ENCODE assay signal across 8 mouse cellular contexts in the genomic region with DNA sequence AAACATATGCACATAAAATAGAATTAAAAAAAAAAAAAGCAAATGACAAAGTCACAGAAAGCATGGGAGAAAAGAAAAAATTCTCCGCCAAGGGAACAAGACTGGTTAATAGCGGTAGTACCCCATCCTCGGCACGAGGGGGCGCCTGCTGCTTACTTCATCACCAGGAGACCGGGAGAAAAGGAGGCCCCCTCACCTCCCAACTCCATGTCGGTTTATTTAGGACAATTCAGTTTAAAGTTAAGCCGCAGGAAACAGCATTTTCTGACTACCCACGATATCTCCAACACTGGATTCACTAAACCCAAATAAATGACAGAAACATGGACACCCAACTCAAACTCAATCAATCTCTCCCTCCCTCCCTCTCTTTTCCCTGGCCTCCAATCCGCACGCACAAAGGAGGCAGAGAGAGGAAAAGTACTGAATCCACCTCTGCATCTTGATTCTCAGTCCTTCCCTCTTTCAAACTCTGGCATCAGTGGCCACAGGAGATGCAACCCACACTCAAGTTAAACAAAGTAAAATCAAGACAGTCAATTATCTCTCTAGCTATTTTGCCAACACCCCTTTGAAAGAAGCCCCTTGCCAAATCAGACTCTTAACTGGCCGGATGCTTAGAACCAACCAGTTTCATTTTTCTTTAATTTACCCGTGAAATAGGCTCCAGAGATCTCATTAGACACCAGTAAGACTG. TPM values are rescaled to one million over a fixed set of nuclear protein-coding genes. Genes with fewer than 3 reads are reported as not detected.
DNase-seq lines count a peak whose midpoint lies in the region; ATAC-seq and TF ChIP-seq lines count a peak whose summit lies in the region.

No protein-coding gene starts in this region.

- peak overlapping the region; percentile 94 for H3K9ac ChIP-seq in heart, embryonic 12.5 days
- peak overlapping the region; percentile 91 for H3K9ac ChIP-seq in liver, embryonic 12.5 days
- peak overlapping the region; percentile 18; the same call in 1 of the 2 replicates for H3K9ac ChIP-seq in stomach, embryonic 15.5 days

- H3K4me3 ChIP-seq in bone marrow, adult 2 months (replicated peaks; ENCODE audit: control insufficient read depth, low read depth, low read length), result peak overlapping the region; percentile 78
- H3K4me3 ChIP-seq in heart, embryonic 12.5 days, result peak overlapping the region; percentile 80
- H3K4me3 ChIP-seq in liver, embryonic 12.5 days, result peak overlapping the region; percentile 74
- peak overlapping the region; percentile 75 for H3K4me3 ChIP-seq in stomach, embryonic 15.5 days (replicated peaks)

- 0 out of 2 replicates have a peak, but pooled peaks have one; percentile 5 for TF ChIP-seq POLR2A in bone marrow, adult 2 months (IDR thresholded peaks at IDR 0.05; ENCODE audit: borderline replicate concordance, control insufficient read depth, low read depth, low read length)

- peaks cover 18% of the 10 kb centered on the region for H3K36me3 ChIP-seq in heart, embryonic 12.5 days
- H3K36me3 ChIP-seq in liver, embryonic 12.5 days, result peaks cover 25% of the 10 kb centered on the region; the same call in 1 of the 2 replicates
- peaks cover 12% of the 10 kb centered on the region; the same call in 1 of the 2 replicates for H3K36me3 ChIP-seq in stomach, embryonic 15.5 days

- peak; percentile 80 for TF ChIP-seq CTCF in bone marrow, adult 2 months (IDR thresholded peaks at IDR 0.05; ENCODE audit: control insufficient read depth, insufficient read depth, low read length)

- peak; percentile 61 for ATAC-seq in erythroblast, adult 5-6 weeks (replicated peaks; ENCODE audit: low FRiP score, poor library complexity, severe bottlenecking)
- no peak for ATAC-seq in heart, embryonic 12.5 days (ENCODE audit: insufficient number of reproducible peaks, low FRiP score)
- no peak for ATAC-seq in liver, embryonic 12.5 days
- ATAC-seq in stomach, embryonic 15.5 days (ENCODE audit: insufficient read depth, low FRiP score, low read depth), result no peak

- H3K27me3 ChIP-seq in heart, embryonic 12.5 days (replicated peaks), result no peaks in the 10 kb centered on the region
- H3K27me3 ChIP-seq in liver, embryonic 12.5 days (replicated peaks), result no peaks in the 10 kb centered on the region
- H3K27me3 ChIP-seq in stomach, embryonic 15.5 days (replicated peaks), result no peaks in the 10 kb centered on the region

- peak overlapping the region; percentile 99 for H3K27ac ChIP-seq in bone marrow, adult 2 months (ENCODE audit: control insufficient read depth, insufficient read depth, low read depth, low read length, poor library complexity)
- peak overlapping the region; percentile 99 for H3K27ac ChIP-seq in heart, embryonic 12.5 days (ENCODE audit: poor library complexity, severe bottlenecking)
- H3K27ac ChIP-seq in liver, embryonic 12.5 days, result peak overlapping the region; percentile 97
- peak overlapping the region; percentile 99 for H3K27ac ChIP-seq in stomach, embryonic 15.5 days

- DNase-seq in 3T3-L1 (ENCODE audit: low read depth, low spot score), result peak; percentile 88
- DNase-seq in kidney, postnatal 10 days, result peak; percentile 93
- DNase-seq in natural killer cell, adult 2 months (ENCODE audit: low spot score in 2 of 2), result peak; percentile 54 to 72

- H3K9me3 ChIP-seq in heart, embryonic 12.5 days (replicated peaks), result no peaks in the 10 kb centered on the region
- H3K9me3 ChIP-seq in liver, embryonic 12.5 days (replicated peaks), result no peaks in the 10 kb centered on the region
- no peaks in the 10 kb centered on the region for H3K9me3 ChIP-seq in stomach, embryonic 15.5 days

- WGBS in bone marrow, adult 2 months, result under 1% methylated on average over 13 of the region's 13 CpGs
- 3% methylated on average over 13 of the region's 13 CpGs for WGBS in heart, embryonic 12.5 days
- WGBS in liver, embryonic 12.5 days (ENCODE audit: insufficient replicate concordance), result 5% methylated on average over 13 of the region's 13 CpGs
- WGBS in stomach, embryonic 15.5 days, result 3% methylated on average over 13 of the region's 13 CpGs

- peak overlapping the region; percentile 86 for H3K4me2 ChIP-seq in heart, embryonic 12.5 days
- H3K4me2 ChIP-seq in liver, embryonic 12.5 days, result peak overlapping the region; percentile 92
- peak overlapping the region; percentile 76 for H3K4me2 ChIP-seq in stomach, embryonic 15.5 days

- peaks cover 9% of the 10 kb centered on the region; the same call in 1 of the 2 replicates for H3K4me1 ChIP-seq in bone marrow, adult 2 months (ENCODE audit: control insufficient read depth, insufficient read depth, low read length)
- peaks cover 48% of the 10 kb centered on the region for H3K4me1 ChIP-seq in heart, embryonic 12.5 days (replicated peaks)
- peaks cover 79% of the 10 kb centered on the region for H3K4me1 ChIP-seq in liver, embryonic 12.5 days
- peaks cover 43% of the 10 kb centered on the region for H3K4me1 ChIP-seq in stomach, embryonic 15.5 days

RNA-seq across cellular contexts. Expression of gene Pigv, which starts 1.1 kb away (rescaled TPM):
- polyA plus RNA-seq in bone marrow, adult 2 months (2011; ENCODE audit: insufficient read depth, insufficient read length, low replicate concordance, missing spikeins), result 2.8 and 10.4 TPM in 2 replicates
- total RNA-seq in erythroblast, adult 5-6 weeks (2015; ENCODE audit: low replicate concordance), result 0.84 and 8.1 TPM in 2 replicates
- 1.1 and 1.7 TPM in 2 replicates for total RNA-seq in erythroblast, adult 5-6 weeks (2017; ENCODE audit: low replicate concordance)
- 15.0 and 18.4 TPM in 2 replicates for polyA plus RNA-seq in heart, embryonic 12.5 days (2016; fragmentation: Nextera tagmentation; extraction: Ambion mirVana)
- 7.0 and 10.0 TPM in 2 replicates for polyA plus RNA-seq in liver, embryonic 12.5 days (2016; fragmentation: Nextera tagmentation; extraction: Ambion mirVana)
- 14.7 and 18.7 TPM in 2 replicates for polyA plus RNA-seq in stomach, embryonic 15.5 days (2015; fragmentation: Nextera tagmentation; extraction: Ambion mirVana)

RNA-seq across cellular contexts. Expression of gene Zdhhc18, which starts 21.4 kb away (rescaled TPM):
- polyA plus RNA-seq in bone marrow, adult 2 months (2011; ENCODE audit: insufficient read depth, insufficient read length, low replicate concordance, missing spikeins), result 23.6 and 39.6 TPM in 2 replicates
- total RNA-seq in erythroblast, adult 5-6 weeks (2015; ENCODE audit: low replicate concordance), result 4.4 and 8.8 TPM in 2 replicates
- 3.8 and 8.8 TPM in 2 replicates for total RNA-seq in erythroblast, adult 5-6 weeks (2017; ENCODE audit: low replicate concordance)
- 3.5 and 3.9 TPM in 2 replicates for polyA plus RNA-seq in heart, embryonic 12.5 days (2016; fragmentation: Nextera tagmentation; extraction: Ambion mirVana)
- polyA plus RNA-seq in liver, embryonic 12.5 days (2016; fragmentation: Nextera tagmentation; extraction: Ambion mirVana), result 4.6 and 5.5 TPM in 2 replicates
- polyA plus RNA-seq in stomach, embryonic 15.5 days (2015; fragmentation: Nextera tagmentation; extraction: Ambion mirVana), result 5.4 and 5.8 TPM in 2 replicates

Comparison
In these comparisons a context has a peak if more than half of its experiments do, and no peak if none do; other contexts are left out.
1. H3K9ac ChIP-seq: peak in every context shown above with its lines; median percentile 94 in heart, embryonic 12.5 days; 91 in liver, embryonic 12.5 days; 18 in stomach, embryonic 15.5 days.